ENCODE assay signal across 8 mouse cellular contexts in genomic region chr16:94209626-94210025, GRCm38 (mm10).
DNase-seq lines count a peak whose midpoint lies in the region; ATAC-seq and TF ChIP-seq lines count a peak whose summit lies in the region.

No protein-coding gene starts in this region.

- TF ChIP-seq EP300 in stomach, postnatal 0 days (optimal IDR thresholded peaks at IDR 0.05), result no peak

- H3K27ac ChIP-seq in liver, adult 2 months (replicated peaks; ENCODE audit: insufficient read depth, low read depth, low read length), result no peak overlapping the region
- H3K27ac ChIP-seq in stomach, postnatal 0 days (replicated peaks), result no peak overlapping the region

- H3K4me2 ChIP-seq in stomach, postnatal 0 days (replicated peaks; ENCODE audit: low read depth), result no peak overlapping the region

- H3K4me1 ChIP-seq in liver, adult 2 months (ENCODE audit: control insufficient read depth, insufficient read depth, low read length), result peaks cover 6% of the 10 kb centered on the region
- no peaks in the 10 kb centered on the region; the same call in 1 of the 2 replicates for H3K4me1 ChIP-seq in stomach, postnatal 0 days (replicated peaks; ENCODE audit: control insufficient read depth, insufficient read depth)

- H3K27me3 ChIP-seq in liver, adult 2 months (ENCODE audit: control insufficient read depth, insufficient read depth, low read length), result no peaks in the 10 kb centered on the region
- no peaks in the 10 kb centered on the region for H3K27me3 ChIP-seq in stomach, postnatal 0 days (ENCODE audit: control insufficient read depth, insufficient read depth, low read length)

- TF ChIP-seq CTCF in liver, adult 2 months (IDR thresholded peaks at IDR 0.05; ENCODE audit: low read depth, low read length), result no peak
- TF ChIP-seq CTCF in stomach, postnatal 0 days (IDR thresholded peaks at IDR 0.05; ENCODE audit: low read depth), result no peak

- no peaks in the 10 kb centered on the region for H3K9me3 ChIP-seq in stomach, postnatal 0 days (ENCODE audit: control insufficient read depth, low read length)

- H3K36me3 ChIP-seq in liver, adult 2 months (ENCODE audit: control insufficient read depth, insufficient read depth, low read length), result no peaks in the 10 kb centered on the region
- no peaks in the 10 kb centered on the region for H3K36me3 ChIP-seq in stomach, postnatal 0 days (ENCODE audit: control insufficient read depth, insufficient read depth, low read length)

- DNase-seq in cerebellum, adult 18-20 months, result no peak
- DNase-seq in liver, adult 2 months (ENCODE audit: extremely low read depth, low read depth, low spot score), result peak; percentile 48
- DNase-seq in liver, result no peak
- peak; percentile 51 for DNase-seq in layer of hippocampus, adult 9-10 months (ENCODE audit: low spot score)
- peak; percentile 57 for DNase-seq in stomach, postnatal 0 days (ENCODE audit: low spot score)
- DNase-seq in spleen, postnatal 14 days (ENCODE audit: low spot score in 2 of 2), result no peak

- no peak for TF ChIP-seq POLR2A in liver, adult 2 months (IDR thresholded peaks at IDR 0.05; ENCODE audit: extremely low read depth, insufficient read depth, low read length)

- no peak overlapping the region for H3K4me3 ChIP-seq in liver, adult 2 months (ENCODE audit: insufficient read depth, low read depth, low read length)
- H3K4me3 ChIP-seq in stomach, postnatal 0 days (ENCODE audit: low read depth, low read length), result no peak overlapping the region

- H3K79me2 ChIP-seq in liver, adult 2 months (ENCODE audit: control insufficient read depth, insufficient read depth, low read length), result no peaks in the 10 kb centered on the region

- H3K9ac ChIP-seq in liver, adult 2 months (ENCODE audit: low read depth, low read length), result no peak overlapping the region
- no peak overlapping the region for H3K9ac ChIP-seq in stomach, postnatal 0 days (ENCODE audit: low read length)

- peak; percentile 49; the same call in 1 of the 2 replicates for ATAC-seq in cerebellum, adult (ENCODE audit: insufficient number of reproducible peaks, low FRiP score, low TSS enrichment)
- ATAC-seq in stomach, postnatal 0 days (ENCODE audit: low FRiP score, low TSS enrichment), result peak; percentile 73; the same call in 1 of the 2 replicates
- ATAC-seq in erythroid progenitor cell, adult 5-6 weeks (replicated peaks; ENCODE audit: low FRiP score, poor library complexity, severe bottlenecking), result no peak

- 44% methylated on average over 3 of the region's 3 CpGs for WGBS in liver, adult 2 months
- WGBS in stomach, postnatal 0 days, result 61% methylated on average over 3 of the region's 3 CpGs

Comparison
In these comparisons a context has a peak if more than half of its experiments do, and no peak if none do; other contexts are left out.
1. DNase-seq: peak in liver, adult 2 months (single experiment), layer of hippocampus, adult 9-10 months (single experiment) and stomach, postnatal 0 days (single experiment); none in cerebellum, adult 18-20 months (0 of 2), liver (single experiment) and spleen, postnatal 14 days (0 of 2).